Mouse (Mus musculus): Measurements from ENCODE around the gene Nup210.

GRCm38 (mm10) chr6:91061296-91061695 lies 55.3 kb downstream of the Nup210 start:
- TF ChIP-seq EP300 (IDR thresholded peaks at IDR 0.05; ENCODE audit: low read depth) (no peak), CTCF (IDR thresholded peaks at IDR 0.05; ENCODE audit: low read depth) (no peak)
